Mouse (Mus musculus) layer of hippocampus, adult 2 months (tissue): ENCODE results near the gene Trim15. TPM values are rescaled to one million over a fixed set of nuclear protein-coding genes. Genes with fewer than 3 reads are reported as not detected.
"Not testable (repeated sequence)": the region's sequence is repeated elsewhere in the genome, so short reads cannot be mapped to it uniquely, and the experiment has no call there.

Experiments used
- DNase-seq, 2 experiments: peaks; one replicate each; pipeline ENCODE4 v3.0.0; 2022; ENCODE audit warnings: low spot score in 2 of 2
- H3K27ac ChIP-seq: fragments of 200-600 bp; 2 replicates; pipeline ENCODE4 v1.8.1; 2022
- H3K4me3 ChIP-seq: fragments of 200-600 bp; 2 replicates; pipeline ENCODE4 v1.8.1; 2022; ENCODE audit warnings: mild to moderate bottlenecking
- CTCF ChIP-seq: fragments of 200-600 bp; conservative IDR thresholded peaks from 2 replicates; pipeline ENCODE4 v1.8.1; 2022; ENCODE audit warnings: antibody characterized with exemption, mild to moderate bottlenecking, moderate library complexity
- total RNA-seq, 2 experiments: library from RNA; stranded (reverse); gene quantifications; 2 replicates each; pipeline ENCODE4 v1.2.3; 2021

The Trim15 gene
- total RNA-seq, 2 experiments from 2014 or later: not detected

DNA sequence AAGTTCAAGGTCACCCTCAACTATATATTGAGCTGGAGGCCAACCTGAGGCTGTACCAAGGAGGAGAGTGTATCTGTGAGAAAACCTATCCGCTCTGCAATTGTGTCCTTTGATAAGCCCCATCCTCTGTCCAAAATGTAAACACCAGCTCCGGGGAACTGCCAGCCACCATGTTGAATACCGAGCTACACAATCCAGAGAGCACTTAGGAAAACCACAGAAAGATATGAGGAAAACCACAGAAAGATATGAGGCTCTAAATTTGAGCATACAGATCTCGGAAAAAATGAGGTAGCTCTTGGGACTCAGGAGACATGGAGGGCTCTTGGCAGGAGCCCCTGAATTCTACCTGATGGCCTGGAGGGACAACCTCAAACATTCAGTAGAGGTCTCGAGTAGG, 26.4 kb upstream of the Trim15 start:
- Histone ChIP-seq H3K4me3 (no peak overlapping the region), H3K27ac (no peak overlapping the region)
- no peak for TF ChIP-seq CTCF
- no peak for DNase-seq

DNA sequence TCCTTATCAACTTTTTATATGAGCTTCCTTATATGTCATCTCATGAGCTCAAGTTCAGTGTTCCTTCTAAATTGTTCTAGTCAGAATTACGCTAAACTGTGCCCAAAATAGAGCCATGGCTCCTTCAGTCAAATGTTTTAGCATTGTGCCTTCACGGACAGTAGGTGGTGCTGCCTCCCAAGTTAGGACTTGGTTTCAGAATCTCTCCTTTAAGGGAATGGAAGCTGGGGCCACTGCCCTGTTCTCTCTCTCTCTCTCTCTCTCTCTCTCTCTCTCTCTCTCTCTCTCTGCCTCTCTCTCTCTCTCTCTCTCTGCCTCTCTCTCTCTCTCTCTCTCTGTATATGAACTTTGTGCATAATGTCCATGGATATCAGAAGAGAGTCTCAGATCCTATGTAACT, 25.4 kb upstream of the Trim15 start:
- DNase-seq: peak; percentile 11 to 60
- H3K27ac ChIP-seq: no peak overlapping the region
- no peak overlapping the region for H3K4me3 ChIP-seq
- TF ChIP-seq CTCF: peak; percentile 82

DNA sequence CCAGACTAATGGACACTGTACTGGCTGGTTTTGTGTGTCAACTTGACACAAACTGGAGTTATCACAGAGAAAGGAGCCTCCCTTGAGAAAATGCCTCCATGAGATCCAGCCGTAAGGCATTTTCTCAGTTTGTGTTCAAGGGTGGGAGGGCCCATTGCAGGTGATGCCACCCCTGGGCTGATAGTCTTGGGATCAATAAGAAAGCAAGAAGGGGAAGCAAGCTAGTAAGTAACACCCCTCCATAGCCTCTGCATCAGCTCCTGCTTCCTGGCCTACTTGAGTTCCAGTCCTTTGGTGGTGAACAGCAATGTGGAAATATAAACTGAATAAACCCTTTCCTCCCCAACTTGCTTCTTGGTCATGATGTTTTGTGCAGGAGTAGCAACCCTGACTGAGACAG, 24.5 kb upstream of the Trim15 start:
- not testable (repeated sequence) for H3K27ac ChIP-seq, DNase-seq, H3K4me3 ChIP-seq

DNA sequence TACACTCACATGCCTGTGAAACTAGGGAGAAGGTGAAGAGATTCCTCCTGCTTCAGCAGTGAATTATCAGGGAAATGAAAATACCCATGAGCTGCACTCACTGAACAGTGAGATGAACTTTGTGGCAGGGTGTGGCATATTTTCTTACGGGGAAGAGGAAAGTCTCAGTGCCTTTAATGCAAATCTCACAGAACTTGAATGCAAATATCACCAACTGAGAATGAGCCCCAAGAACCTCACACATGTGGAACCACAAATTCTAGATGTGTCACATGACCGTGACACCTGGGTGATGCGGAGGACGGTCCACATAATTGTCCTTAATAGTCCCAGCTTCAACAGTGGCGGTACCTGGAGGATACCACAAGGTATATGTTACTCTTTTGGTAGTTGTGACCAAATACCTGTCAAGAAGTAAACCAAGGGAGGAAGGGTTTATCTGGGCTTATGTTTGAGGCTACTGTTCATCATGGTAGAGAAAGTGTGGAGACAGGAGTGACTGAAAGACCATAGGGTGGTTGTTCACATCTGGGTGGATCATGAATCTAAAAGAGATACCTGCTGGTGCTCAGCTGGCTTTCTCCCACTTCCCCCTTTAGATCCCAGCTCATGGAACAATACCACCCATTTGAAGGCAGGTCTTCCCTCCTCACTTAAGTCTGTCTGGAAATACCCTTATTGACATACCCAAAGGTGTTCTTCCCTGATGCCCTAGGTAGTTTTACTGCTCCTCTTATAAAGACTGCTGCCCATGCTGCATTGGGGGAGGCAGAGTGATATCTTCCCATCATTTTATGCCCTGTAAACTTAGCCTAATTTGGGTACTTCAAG, 23.3 kb upstream of the Trim15 start, which contains the start of gene Trim40:
Gene Trim40 (minus strand): TSS at position 51 of the 831 bp plus-strand sequence.
- Histone ChIP-seq H3K4me3 (no peak within 1 kb of the TSS), H3K27ac (no peak within 1 kb of the TSS)
- no peak for DNase-seq
- TF ChIP-seq CTCF: no peak

DNA sequence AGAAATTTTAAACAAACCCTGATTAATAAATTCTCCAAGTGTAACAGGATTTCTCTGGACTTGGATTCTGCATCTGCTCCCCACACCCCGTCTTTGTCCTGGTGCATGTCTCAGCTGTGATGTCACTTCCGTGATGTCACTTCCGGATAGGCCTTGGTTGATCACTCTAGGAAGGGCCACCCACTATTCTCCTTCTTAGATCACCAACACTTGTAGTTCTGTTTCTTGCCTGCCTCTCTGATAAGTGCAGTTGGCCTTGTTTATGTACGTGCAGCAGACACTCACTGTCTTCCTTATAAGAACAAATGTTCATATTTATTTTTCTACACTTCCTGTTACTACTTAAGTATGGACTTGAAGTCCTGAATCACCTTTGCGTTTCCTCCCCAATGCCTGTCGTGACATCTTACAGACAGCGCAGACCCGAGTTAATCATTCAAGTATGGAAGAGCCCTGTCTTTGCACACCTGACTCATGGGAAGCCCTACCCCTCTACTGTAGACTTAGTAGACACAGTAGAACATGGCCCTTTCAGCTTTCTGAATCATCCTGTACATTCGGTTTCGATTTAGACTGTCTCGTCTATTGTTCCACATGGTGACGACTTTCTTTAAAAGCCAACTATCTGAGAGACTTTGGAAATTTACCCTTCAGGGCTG, 18.3 kb upstream of the Trim15 start:
- no peak for TF ChIP-seq CTCF
- DNase-seq: no peak
- Histone ChIP-seq H3K4me3 (no peak overlapping the region), H3K27ac (no peak overlapping the region)

DNA sequence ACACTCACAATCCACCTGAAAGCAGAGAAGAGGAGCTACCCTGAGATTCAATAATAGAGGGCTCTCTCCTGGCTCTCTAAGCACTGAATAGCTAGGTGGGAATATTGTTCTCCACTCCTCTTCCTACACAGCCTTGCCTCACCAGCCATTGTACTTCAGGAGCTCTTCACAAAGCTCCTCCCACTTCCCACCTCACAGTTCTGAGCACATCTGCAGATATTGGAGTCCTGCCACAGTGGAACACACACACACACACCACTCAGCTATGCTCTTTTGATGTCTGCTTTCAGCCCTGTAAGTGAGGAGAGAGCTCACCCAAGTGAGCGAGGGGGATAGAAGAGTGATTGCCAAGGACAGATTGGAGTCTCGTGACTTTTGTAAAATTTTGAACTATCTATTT, 16.3 kb upstream of the Trim15 start:
- no peak for DNase-seq
- H3K27ac ChIP-seq: no peak overlapping the region
- no peak overlapping the region for H3K4me3 ChIP-seq
- TF ChIP-seq CTCF: no peak

DNA sequence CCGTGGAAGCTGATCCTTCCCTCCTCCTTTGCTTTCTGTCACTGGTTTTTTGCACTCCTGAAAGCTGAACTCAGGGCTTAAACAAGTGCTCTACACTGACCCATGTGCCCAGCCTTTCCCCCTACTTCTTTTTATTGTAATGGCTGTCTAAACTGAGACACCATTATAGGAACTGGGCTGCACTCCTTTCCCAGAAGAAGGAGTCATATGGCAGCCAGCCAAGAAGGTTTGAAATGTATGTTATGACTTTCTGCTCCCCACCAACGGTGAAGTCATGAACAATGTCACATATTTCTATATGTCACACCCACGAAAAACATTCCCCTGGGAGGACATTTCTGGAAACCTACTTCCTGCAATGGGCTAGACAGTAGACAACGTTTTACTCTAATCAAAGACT, 7.6 kb upstream of the Trim15 start:
- Histone ChIP-seq H3K4me3 (no peak overlapping the region), H3K27ac (no peak overlapping the region)
- TF ChIP-seq CTCF: no peak
- no peak for DNase-seq

DNA sequence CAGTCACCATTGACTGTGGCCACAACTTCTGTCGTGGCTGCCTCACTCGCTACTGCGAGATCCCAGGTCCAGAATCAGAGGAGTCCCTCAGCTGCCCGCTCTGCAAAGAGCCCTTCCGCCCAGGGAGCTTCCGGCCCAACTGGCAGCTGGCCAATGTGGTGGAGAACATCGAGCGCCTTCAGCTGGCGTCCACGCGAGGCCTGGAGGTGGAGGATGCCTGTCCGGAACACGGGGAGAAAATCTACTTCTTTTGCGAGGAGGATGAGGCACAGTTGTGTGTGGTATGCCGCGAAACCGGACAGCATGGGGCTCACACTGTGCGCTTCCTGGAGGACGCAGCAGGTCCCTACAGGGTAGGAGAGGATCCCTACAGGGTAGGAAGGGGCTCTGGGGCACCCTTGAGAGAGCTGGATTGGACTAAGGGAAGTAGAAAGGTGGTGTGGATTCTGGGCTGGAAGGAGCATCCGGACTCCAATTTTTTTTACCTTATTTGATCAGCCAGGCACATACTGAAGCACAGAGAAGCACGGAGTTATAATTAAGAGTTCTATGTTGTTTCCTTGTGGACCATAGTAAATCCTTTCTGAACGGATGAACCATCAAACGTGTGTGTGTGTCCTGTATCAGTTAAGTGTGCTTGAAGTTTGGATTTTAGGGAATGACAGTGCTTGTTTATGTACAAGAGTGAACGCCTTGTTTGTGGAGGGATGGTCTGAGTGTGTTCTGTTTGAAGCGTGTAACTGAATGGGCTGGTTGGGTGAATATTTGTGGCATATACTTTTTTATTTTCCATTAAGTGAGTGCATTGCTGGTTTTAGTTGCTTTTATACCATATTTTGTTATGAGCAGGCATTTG, 3.2 kb upstream of the Trim15 start:
- Histone ChIP-seq H3K4me3 (no peak overlapping the region; the same call in 1 of the 2 replicates), H3K27ac (no peak overlapping the region)
- no peak for DNase-seq

DNA sequence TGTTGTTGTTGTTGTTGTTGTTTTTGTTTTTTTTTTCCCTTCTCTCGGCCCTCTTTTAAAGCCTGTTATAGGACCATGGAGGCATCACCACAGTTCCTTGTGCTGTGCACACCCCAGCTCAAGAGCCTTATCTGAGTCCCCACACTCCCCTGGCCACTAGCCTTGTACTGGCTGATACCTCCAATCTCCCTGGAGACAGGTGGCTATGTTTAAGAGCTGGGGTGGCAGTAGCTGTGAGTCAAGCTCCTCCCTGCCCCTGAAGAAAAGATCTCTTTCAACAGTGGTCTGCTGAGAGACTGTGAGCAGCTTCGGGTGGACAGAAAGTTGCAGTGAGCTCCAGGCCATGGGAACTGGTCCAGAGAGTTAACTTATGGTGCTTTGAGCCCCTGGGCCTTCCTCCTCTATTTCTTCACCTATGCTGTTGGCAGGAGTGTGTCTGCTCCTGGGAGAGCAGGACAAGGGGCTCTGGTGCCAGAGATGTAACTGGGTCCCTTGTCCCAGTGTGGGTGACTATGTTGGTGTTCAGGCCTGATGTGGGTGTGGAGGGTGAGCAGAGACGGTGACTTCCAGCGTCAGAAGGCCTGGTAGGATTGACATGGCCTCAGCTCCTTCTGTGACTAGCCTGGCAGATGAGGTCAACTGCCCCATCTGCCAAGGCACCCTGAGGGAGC, 2.4 kb upstream of the Trim15 start, which contains the start of gene Trim10:
Gene Trim10 (plus strand): TSS at position 291 of the 671 bp plus-strand sequence.
- no peak for DNase-seq
- Histone ChIP-seq H3K4me3 (no peak within 1 kb of the TSS; the same call in 1 of the 2 replicates), H3K27ac (no peak within 1 kb of the TSS)
- TF ChIP-seq CTCF: no peak

More for the DNA sequence above, 3.2 kb upstream of the Trim15 start:
- no peak for TF ChIP-seq CTCF

DNA sequence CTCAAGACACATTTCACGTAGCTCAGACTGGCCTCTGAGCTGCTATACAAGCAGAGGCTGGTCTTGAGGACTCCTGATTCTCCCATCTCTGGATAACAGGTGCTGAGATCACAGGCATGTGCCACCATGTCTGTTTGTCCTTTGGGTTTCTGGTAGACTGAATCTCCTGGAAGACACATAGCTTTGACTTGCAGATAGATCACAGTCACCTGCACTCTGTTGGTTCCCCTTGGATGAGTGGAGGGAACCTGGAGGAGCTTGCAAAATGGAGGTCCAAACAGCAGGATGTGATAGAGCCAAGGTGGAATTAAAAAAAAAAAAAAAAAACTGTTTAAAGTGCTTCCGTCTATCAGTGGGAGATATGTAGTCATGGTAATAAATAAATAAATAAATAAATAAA, 1.8 kb upstream of the Trim15 start:
- DNase-seq: no peak
- no peak overlapping the region for H3K4me3 ChIP-seq
- TF ChIP-seq CTCF: no peak
- no peak overlapping the region for H3K27ac ChIP-seq

DNA sequence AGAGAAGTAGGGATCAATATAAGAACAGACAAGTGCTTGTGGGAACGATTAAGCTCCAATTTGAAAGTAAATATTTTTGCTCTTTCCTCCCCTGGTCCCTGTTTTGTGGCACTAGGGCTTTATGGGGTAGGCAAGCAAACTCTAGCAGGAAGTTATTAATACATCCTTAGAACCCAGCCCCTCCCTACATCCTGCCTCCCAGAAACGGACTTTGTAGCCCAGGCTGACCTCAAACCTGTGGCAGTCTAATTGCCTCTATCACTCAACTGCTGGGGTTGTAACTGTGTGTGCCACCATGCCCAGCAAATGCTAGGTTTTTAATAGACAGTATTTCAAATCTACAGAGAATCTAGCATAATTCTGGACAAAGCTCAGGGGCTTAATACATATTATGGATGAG, 5.3 kb downstream of the Trim15 start:
- TF ChIP-seq CTCF: no peak
- no peak overlapping the region for H3K27ac ChIP-seq
- no peak for DNase-seq
- no peak overlapping the region for H3K4me3 ChIP-seq

DNA sequence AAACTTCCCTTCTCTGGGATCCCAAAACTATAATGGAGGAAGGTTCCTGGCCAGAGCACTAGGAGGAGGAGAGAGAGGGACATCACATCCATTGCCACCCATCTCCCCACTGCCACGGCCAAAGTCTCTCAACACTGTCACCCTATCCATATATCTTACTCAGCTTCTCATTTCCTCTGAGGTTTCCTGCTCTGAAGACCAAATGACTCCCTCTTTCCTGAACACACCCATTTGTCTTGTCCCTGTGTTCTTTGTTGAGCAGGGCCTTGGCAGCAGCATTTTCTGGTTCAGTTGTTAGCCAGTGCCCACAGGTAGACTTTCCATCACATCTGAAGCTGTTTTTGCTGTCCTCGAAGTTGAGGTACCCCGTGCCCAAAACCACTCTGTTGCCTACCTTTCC, 8.8 kb downstream of the Trim15 start:
- no peak for TF ChIP-seq CTCF
- H3K27ac ChIP-seq: no peak overlapping the region
- no peak for DNase-seq
- no peak overlapping the region for H3K4me3 ChIP-seq
